Mouse (Mus musculus) retina, postnatal 1 day (tissue): ENCODE measurements at regions not wholly inside any gene's neighbourhood (a gene's known extent, or its start where the extent isn't known, plus 50 kb on each side); places are given as distances from the start of the nearest gene placed in this dataset.

Source experiments
- DNase-seq: peaks from one replicate; pipeline ENCODE4 v3.0.0-alpha.2; 2012

- DNase-seq: peak; percentile 8
Measured at GRCm38 (mm10) chr3:155485487-155485886, 392.3 kb downstream of the Lrriq3 start.

- peak; percentile 6 for DNase-seq
Measured at GRCm38 (mm10) chr3:155487877-155488537, 394.8 kb downstream of the Lrriq3 start.

GRCm38 (mm10) chr3:155490670-155491069 lies 397.4 kb downstream of the Lrriq3 start:
- DNase-seq: no peak

GRCm38 (mm10) chr3:155510161-155510857 lies 417.1 kb downstream of the Lrriq3 start:
- DNase-seq: no peak

GRCm38 (mm10) chr3:155513885-155514284 lies 420.7 kb downstream of the Lrriq3 start:
- no peak for DNase-seq

GRCm38 (mm10) chr3:155529312-155529711 lies 436.1 kb downstream of the Lrriq3 start:
- no peak for DNase-seq

GRCm38 (mm10) chr3:155530811-155531210 lies 437.6 kb downstream of the Lrriq3 start:
- no peak for DNase-seq

GRCm38 (mm10) chr3:155532075-155532474 lies 438.8 kb downstream of the Lrriq3 start:
- DNase-seq: peak; percentile 61

- DNase-seq: peak; percentile 17
Measured at GRCm38 (mm10) chr3:155548204-155548603, 455.0 kb downstream of the Lrriq3 start.

GRCm38 (mm10) chr3:155577111-155577510 lies 483.9 kb downstream of the Lrriq3 start:
- DNase-seq: peak; percentile 89

- DNase-seq: no peak
Measured at GRCm38 (mm10) chr3:155604001-155604400, 510.8 kb downstream of the Lrriq3 start.
